Mouse (Mus musculus): ENCODE results near the gene Faim2. TPM values are rescaled to one million over a fixed set of nuclear protein-coding genes. Genes with fewer than 3 reads are reported as not detected.

The Faim2 gene
- polyA plus RNA-seq, 1 experiment from 2014 or later = 7.3 TPM

Other genes with a start within 250 kb of the Faim2 start
- gene Prpf40b, start 233.1 kb downstream of the Faim2 start, polyA plus RNA-seq (2015; fragmentation: Nextera tagmentation; extraction: Ambion mirVana) = 57.5 and 64.2 TPM in 2 replicates
- gene Fam186b, start 232.3 kb downstream of the Faim2 start, polyA plus RNA-seq (2015; fragmentation: Nextera tagmentation; extraction: Ambion mirVana) = 0.14 and 0.27 TPM in 2 replicates
- gene Fmnl3, start 157.7 kb downstream of the Faim2 start, polyA plus RNA-seq (2015; fragmentation: Nextera tagmentation; extraction: Ambion mirVana) = 28.3 and 28.9 TPM in 2 replicates
- 338 and 362 TPM in 2 replicates for gene Tmbim6, start 135.3 kb downstream of the Faim2 start, polyA plus RNA-seq (2015; fragmentation: Nextera tagmentation; extraction: Ambion mirVana)
- 11.7 and 14.9 TPM in 2 replicates for gene Nckap5l, start 70.4 kb downstream of the Faim2 start, polyA plus RNA-seq (2015; fragmentation: Nextera tagmentation; extraction: Ambion mirVana)
- 13.1 and 13.4 TPM in 2 replicates for gene Bcdin3d, start 53.4 kb downstream of the Faim2 start, polyA plus RNA-seq (2015; fragmentation: Nextera tagmentation; extraction: Ambion mirVana)
- not detected in 2 replicates for gene Aqp2, start 50.9 kb upstream of the Faim2 start, polyA plus RNA-seq (2015; fragmentation: Nextera tagmentation; extraction: Ambion mirVana)
- 3.5 and 6.0 TPM in 2 replicates for gene Aqp5, start 62.6 kb upstream of the Faim2 start, polyA plus RNA-seq (2015; fragmentation: Nextera tagmentation; extraction: Ambion mirVana)
- gene Aqp6, start 73.2 kb upstream of the Faim2 start, polyA plus RNA-seq (2015; fragmentation: Nextera tagmentation; extraction: Ambion mirVana) = not detected in 2 replicates
- gene Racgap1, start 123.5 kb upstream of the Faim2 start, polyA plus RNA-seq (2015; fragmentation: Nextera tagmentation; extraction: Ambion mirVana) = 110 and 118 TPM in 2 replicates
- gene Asic1, start 142.2 kb upstream of the Faim2 start, polyA plus RNA-seq (2015; fragmentation: Nextera tagmentation; extraction: Ambion mirVana) = 4.4 and 4.6 TPM in 2 replicates
- gene Smarcd1, start 174.0 kb upstream of the Faim2 start, polyA plus RNA-seq (2015; fragmentation: Nextera tagmentation; extraction: Ambion mirVana) = 37.4 and 40.1 TPM in 2 replicates
- gene Gm17349, start 177.3 kb upstream of the Faim2 start, polyA plus RNA-seq (2015; fragmentation: Nextera tagmentation; extraction: Ambion mirVana) = not detected in 2 replicates
- 0.76 and 1.0 TPM in 2 replicates for gene Gpd1, start 189.3 kb upstream of the Faim2 start, polyA plus RNA-seq (2015; fragmentation: Nextera tagmentation; extraction: Ambion mirVana)
- 178 and 181 TPM in 2 replicates for gene Cox14, start 197.5 kb upstream of the Faim2 start, polyA plus RNA-seq (2015; fragmentation: Nextera tagmentation; extraction: Ambion mirVana)
- 73.7 and 78.3 TPM in 2 replicates for gene Cers5, start 244.7 kb upstream of the Faim2 start, polyA plus RNA-seq (2015; fragmentation: Nextera tagmentation; extraction: Ambion mirVana)